Mouse (Mus musculus) B cell, adult 2 months (primary cell): Measurements from ENCODE around the gene Tex50.

Source experiments
- DNase-seq, 2 experiments: peaks; one replicate each; pipeline ENCODE4 v3.0.0; 2022

Tex50 gene

DNA sequence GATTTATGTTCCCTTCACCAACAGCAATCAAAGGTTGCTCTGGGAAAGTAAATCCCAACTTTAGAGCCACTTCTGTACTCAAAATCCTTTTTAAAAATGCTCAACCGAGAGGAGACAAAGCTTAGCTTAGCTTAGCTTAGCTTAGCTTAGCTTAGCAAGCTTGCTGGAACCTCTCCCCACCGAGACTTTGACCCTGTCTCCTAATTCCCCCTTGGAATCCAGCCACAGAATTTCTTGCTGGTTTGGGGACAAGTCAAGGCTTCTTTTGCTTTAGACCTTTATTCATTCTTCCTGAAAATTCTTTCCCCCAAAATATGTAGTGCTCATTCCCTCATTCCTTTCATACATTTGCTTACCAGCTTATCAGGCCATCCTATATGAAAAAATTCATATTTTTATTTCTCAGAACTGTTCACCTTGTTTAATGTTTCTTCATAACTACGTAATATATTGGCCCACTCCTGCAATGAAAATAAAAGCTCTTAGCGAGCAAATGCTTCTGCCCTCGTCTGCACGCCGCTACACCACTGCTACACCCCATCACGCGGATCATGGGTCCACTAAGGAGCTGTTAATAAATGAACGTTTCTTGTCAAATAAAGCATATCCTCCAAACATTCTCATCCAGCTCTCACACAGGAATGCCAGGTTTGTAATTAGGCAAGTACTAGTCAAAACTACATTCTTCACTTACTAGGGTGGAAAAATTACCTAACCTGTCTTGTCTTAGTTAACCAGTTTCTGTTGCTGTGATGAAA lies 36.3 kb downstream of the Tex50 start:
- DNase-seq: no peak

- DNase-seq: no peak
Measured at GRCm38 (mm10) chr1:161114591-161114990, 44.5 kb downstream of the Tex50 start.

GRCm38 (mm10) chr1:161109216-161109615 lies 49.9 kb downstream of the Tex50 start:
- DNase-seq: no peak
